13 mouse cellular contexts compared by ENCODE assay signal in the genomic region with DNA sequence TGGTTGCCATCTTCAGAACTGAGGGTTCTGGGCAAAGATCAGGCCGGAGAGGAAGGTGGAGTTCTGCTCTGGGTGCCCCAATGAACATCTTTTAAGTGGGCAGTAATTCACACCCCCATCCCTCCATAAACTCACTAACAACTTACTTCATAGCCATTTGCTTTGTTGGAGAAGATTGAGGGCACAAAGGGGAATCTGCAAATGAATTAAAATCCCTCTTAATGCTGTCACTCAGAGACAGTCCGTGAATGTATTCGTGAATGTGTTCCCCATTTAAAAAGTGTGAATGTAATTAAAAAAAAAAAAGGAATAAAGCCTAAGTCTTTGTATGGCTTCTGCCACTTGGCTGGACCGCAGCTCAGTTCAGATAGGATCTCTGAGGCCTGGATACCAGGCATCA. TPM values are rescaled to one million over a fixed set of nuclear protein-coding genes. Genes with fewer than 3 reads are reported as not detected.
DNase-seq lines count a peak whose midpoint lies in the region; ATAC-seq and TF ChIP-seq lines count a peak whose summit lies in the region.
"Had no signal": no experiment of that assay in that cellular context is flagged by ENCODE, and none has a peak within 500 bp of the region (broad histone marks: within the 10 kb centered on the region; RNA-seq: fewer than 3 reads in every experiment).

No protein-coding gene starts in this region.

- no peaks in the 10 kb centered on the region for H3K9me3 ChIP-seq in hindbrain, embryonic 10.5 days
- H3K9me3 ChIP-seq in hindbrain, embryonic 12.5 days (replicated peaks), result no peaks in the 10 kb centered on the region
- H3K9me3 ChIP-seq in embryonic facial prominence, embryonic 13.5 days, result no peaks in the 10 kb centered on the region
- H3K9me3 ChIP-seq in forebrain, embryonic 11.5 days (ENCODE audit: control insufficient read depth, low read length), result no peaks in the 10 kb centered on the region
- H3K9me3 ChIP-seq in limb, embryonic 14.5 days (ENCODE audit: control insufficient read depth, low read length), result no peaks in the 10 kb centered on the region
- H3K9me3 ChIP-seq: midbrain, embryonic 13.5 days had no signal

- no peak overlapping the region for H3K4me3 ChIP-seq in hindbrain, embryonic 10.5 days
- H3K4me3 ChIP-seq in hindbrain, embryonic 12.5 days, result no peak overlapping the region
- H3K4me3 ChIP-seq in embryonic facial prominence, embryonic 13.5 days, result no peak overlapping the region
- H3K4me3 ChIP-seq in forebrain, embryonic 11.5 days (ENCODE audit: low read depth, low read length), result no peak overlapping the region
- no peak overlapping the region for H3K4me3 ChIP-seq in limb, embryonic 14.5 days (replicated peaks; ENCODE audit: low read length)
- H3K4me3 ChIP-seq: layer of hippocampus, adult 2 months; midbrain, embryonic 13.5 days had no signal

- no peak for TF ChIP-seq POLR2A in limb, embryonic 14.5 days (IDR thresholded peaks at IDR 0.05; ENCODE audit: borderline replicate concordance, extremely low read depth, insufficient read depth, insufficient read length)

- H3K27ac ChIP-seq in hindbrain, embryonic 10.5 days, result peak overlapping the region; percentile 89
- no peak overlapping the region for H3K27ac ChIP-seq in hindbrain, embryonic 12.5 days
- H3K27ac ChIP-seq in embryonic facial prominence, embryonic 13.5 days, result peak overlapping the region; percentile 93
- no peak overlapping the region for H3K27ac ChIP-seq in forebrain, embryonic 11.5 days (ENCODE audit: low read depth, low read length)
- peak overlapping the region; percentile 89 for H3K27ac ChIP-seq in limb, embryonic 14.5 days (replicated peaks; ENCODE audit: low read depth, low read length)
- H3K27ac ChIP-seq: layer of hippocampus, adult 2 months; midbrain, embryonic 13.5 days had no signal

- no peak for DNase-seq in hindbrain, embryonic 10.5 days (ENCODE audit: low spot score)
- DNase-seq in forebrain, embryonic 11.5 days (ENCODE audit: low spot score), result no peak
- DNase-seq in limb, embryonic 14.5 days (ENCODE audit: low spot score), result no peak
- no peak for DNase-seq in urinary bladder, postnatal 4 days (ENCODE audit: low spot score in 2 of 2)
- DNase-seq in retina, postnatal 1 day, result no peak
- DNase-seq: adrenal gland, postnatal 14 days; gastrocnemius, postnatal 36 days; kidney, adult 8-10 months; right cerebral cortex, postnatal 25 days had no signal

- H3K4me1 ChIP-seq in hindbrain, embryonic 10.5 days (replicated peaks), result peaks cover 60% of the 10 kb centered on the region
- peaks cover 44% of the 10 kb centered on the region for H3K4me1 ChIP-seq in hindbrain, embryonic 12.5 days
- H3K4me1 ChIP-seq in embryonic facial prominence, embryonic 13.5 days, result peaks cover 52% of the 10 kb centered on the region
- H3K4me1 ChIP-seq in forebrain, embryonic 11.5 days (replicated peaks; ENCODE audit: control insufficient read depth, insufficient read depth, low read length), result peaks cover 26% of the 10 kb centered on the region
- H3K4me1 ChIP-seq in limb, embryonic 14.5 days (ENCODE audit: control insufficient read depth, insufficient read depth, low read length), result peaks cover 57% of the 10 kb centered on the region

- no peak for ATAC-seq in hindbrain, embryonic 12.5 days (ENCODE audit: low FRiP score)
- no peak for ATAC-seq in embryonic facial prominence, embryonic 13.5 days (ENCODE audit: insufficient number of reproducible peaks, insufficient read depth, low FRiP score, low TSS enrichment, low read depth)
- peak; percentile 49 for ATAC-seq in forebrain, embryonic 11.5 days (replicated peaks; ENCODE audit: low FRiP score)
- no peak for ATAC-seq in limb, embryonic 14.5 days (ENCODE audit: low FRiP score, low read depth)
- ATAC-seq: midbrain, embryonic 13.5 days had no signal

- WGBS in hindbrain, embryonic 10.5 days, result 54% methylated on average over 4 of the region's 4 CpGs
- WGBS in hindbrain, embryonic 12.5 days, result 47% methylated on average over 4 of the region's 4 CpGs
- WGBS in embryonic facial prominence, embryonic 13.5 days, result 75% methylated on average over 4 of the region's 4 CpGs
- WGBS in forebrain, embryonic 11.5 days, result 30% methylated on average over 4 of the region's 4 CpGs
- WGBS in limb, embryonic 14.5 days, result 55% methylated on average over 4 of the region's 4 CpGs

- H3K36me3 ChIP-seq in hindbrain, embryonic 10.5 days, result no peaks in the 10 kb centered on the region
- H3K36me3 ChIP-seq in hindbrain, embryonic 12.5 days, result no peaks in the 10 kb centered on the region
- H3K36me3 ChIP-seq in embryonic facial prominence, embryonic 13.5 days, result no peaks in the 10 kb centered on the region
- no peaks in the 10 kb centered on the region for H3K36me3 ChIP-seq in forebrain, embryonic 11.5 days (ENCODE audit: control insufficient read depth, insufficient read depth, low read length)
- no peaks in the 10 kb centered on the region for H3K36me3 ChIP-seq in limb, embryonic 14.5 days (ENCODE audit: control insufficient read depth, insufficient read depth, low read length)
- H3K36me3 ChIP-seq: midbrain, embryonic 13.5 days had no signal

- no peak overlapping the region for H3K4me2 ChIP-seq in hindbrain, embryonic 12.5 days (replicated peaks)
- H3K4me2 ChIP-seq in embryonic facial prominence, embryonic 13.5 days, result no peak overlapping the region
- no peak overlapping the region for H3K4me2 ChIP-seq in forebrain, embryonic 11.5 days (ENCODE audit: low read depth, low read length, severe bottlenecking)
- H3K4me2 ChIP-seq in limb, embryonic 14.5 days (replicated peaks; ENCODE audit: low read depth, low read length, severe bottlenecking), result no peak overlapping the region; the same call in 1 of the 2 replicates
- H3K4me2 ChIP-seq: midbrain, embryonic 13.5 days had no signal

- no peak overlapping the region for H3K9ac ChIP-seq in hindbrain, embryonic 12.5 days
- no peak overlapping the region for H3K9ac ChIP-seq in embryonic facial prominence, embryonic 13.5 days
- H3K9ac ChIP-seq in forebrain, embryonic 11.5 days (ENCODE audit: low read length), result no peak overlapping the region
- H3K9ac ChIP-seq in limb, embryonic 14.5 days (ENCODE audit: low read depth, low read length, severe bottlenecking), result peak overlapping the region; percentile 31; the same call in 1 of the 2 replicates

- peaks cover 51% of the 10 kb centered on the region for H3K27me3 ChIP-seq in hindbrain, embryonic 10.5 days (ENCODE audit: insufficient read depth, poor library complexity, severe bottlenecking)
- H3K27me3 ChIP-seq in hindbrain, embryonic 12.5 days, result no peaks in the 10 kb centered on the region; the same call in 1 of the 2 replicates
- H3K27me3 ChIP-seq in embryonic facial prominence, embryonic 13.5 days, result no peaks in the 10 kb centered on the region
- no peaks in the 10 kb centered on the region for H3K27me3 ChIP-seq in forebrain, embryonic 11.5 days (ENCODE audit: control insufficient read depth, insufficient read depth, low read length)
- H3K27me3 ChIP-seq in limb, embryonic 14.5 days (ENCODE audit: control insufficient read depth, insufficient read depth, low read length), result no peaks in the 10 kb centered on the region

RNA-seq across cellular contexts. Expression of a gene that starts 58.8 kb away (rescaled TPM):
- 2.2 and 2.4 TPM in 2 replicates for polyA plus RNA-seq in hindbrain, embryonic 10.5 days (2016; fragmentation: Nextera tagmentation; extraction: Ambion mirVana)
- polyA plus RNA-seq in hindbrain, embryonic 12.5 days (2016; fragmentation: Nextera tagmentation; extraction: Ambion mirVana), result 9.4 and 14.0 TPM in 2 replicates
- polyA plus RNA-seq in embryonic facial prominence, embryonic 13.5 days (2015; fragmentation: Nextera tagmentation; extraction: Ambion mirVana), result 17.7 and 18.5 TPM in 2 replicates
- 1.3 and 1.6 TPM in 2 replicates for polyA plus RNA-seq in forebrain, embryonic 11.5 days (2014; fragmentation: Nextera tagmentation; extraction: Ambion mirVana)
- 92.9 and 117 TPM in 2 replicates for polyA plus RNA-seq in limb, embryonic 14.5 days (2012; rRNA removed)
- 92.4 and 95.5 TPM in 2 replicates for polyA plus RNA-seq in limb, embryonic 14.5 days (2014; fragmentation: Nextera tagmentation; extraction: Ambion mirVana)

Comparison
In these comparisons a context has a peak if more than half of its experiments do, and no peak if none do; other contexts are left out.
1. H3K27ac ChIP-seq: peak in hindbrain, embryonic 10.5 days (single experiment), embryonic facial prominence, embryonic 13.5 days (single experiment) and limb, embryonic 14.5 days (single experiment); none in hindbrain, embryonic 12.5 days (single experiment) and forebrain, embryonic 11.5 days (single experiment).